Mouse (Mus musculus) limb, embryonic 13.5 days (tissue): ENCODE results near the gene Depdc1b. TPM values are rescaled to one million over a fixed set of nuclear protein-coding genes. Genes with fewer than 3 reads are reported as not detected.

Source experiments
- polyA plus RNA-seq: library from polyadenylated mRNA; unstranded; fragments of >200 nt; fragmentation: Nextera tagmentation; extraction: Ambion mirVana; gene quantifications from 2 replicates; pipeline ENCODE4 v1.2.1, GENCODE M21; 2015

Gene Depdc1b
- polyA plus RNA-seq, 1 experiment from 2014 or later: 9.7 TPM

Other genes starting within 250 kb of the Depdc1b start
- gene Ndufaf2, start 157.7 kb upstream of the Depdc1b start, polyA plus RNA-seq: 85.7 and 88.5 TPM in 2 replicates
- 21.2 and 22.4 TPM in 2 replicates for gene Ercc8, start 157.6 kb upstream of the Depdc1b start, polyA plus RNA-seq
- gene Elovl7, start 101.9 kb upstream of the Depdc1b start, polyA plus RNA-seq: 1.8 and 2.2 TPM in 2 replicates
- gene Pde4d, start 133.6 kb downstream of the Depdc1b start, polyA plus RNA-seq: 20.8 and 22.3 TPM in 2 replicates